Mouse (Mus musculus) cerebellum, adult (tissue): ENCODE measurements around the gene Rab28.

Experiments used
- ATAC-seq: cut with Nextera tagmentation; 2 replicates; pipeline ENCODE4 v1.9.2; 2017; ENCODE audit warnings: mild to moderate bottlenecking, moderate library complexity, mixed read lengths; ENCODE audit not compliant: insufficient number of reproducible peaks, low FRiP score, low TSS enrichment

The Rab28 gene

DNA sequence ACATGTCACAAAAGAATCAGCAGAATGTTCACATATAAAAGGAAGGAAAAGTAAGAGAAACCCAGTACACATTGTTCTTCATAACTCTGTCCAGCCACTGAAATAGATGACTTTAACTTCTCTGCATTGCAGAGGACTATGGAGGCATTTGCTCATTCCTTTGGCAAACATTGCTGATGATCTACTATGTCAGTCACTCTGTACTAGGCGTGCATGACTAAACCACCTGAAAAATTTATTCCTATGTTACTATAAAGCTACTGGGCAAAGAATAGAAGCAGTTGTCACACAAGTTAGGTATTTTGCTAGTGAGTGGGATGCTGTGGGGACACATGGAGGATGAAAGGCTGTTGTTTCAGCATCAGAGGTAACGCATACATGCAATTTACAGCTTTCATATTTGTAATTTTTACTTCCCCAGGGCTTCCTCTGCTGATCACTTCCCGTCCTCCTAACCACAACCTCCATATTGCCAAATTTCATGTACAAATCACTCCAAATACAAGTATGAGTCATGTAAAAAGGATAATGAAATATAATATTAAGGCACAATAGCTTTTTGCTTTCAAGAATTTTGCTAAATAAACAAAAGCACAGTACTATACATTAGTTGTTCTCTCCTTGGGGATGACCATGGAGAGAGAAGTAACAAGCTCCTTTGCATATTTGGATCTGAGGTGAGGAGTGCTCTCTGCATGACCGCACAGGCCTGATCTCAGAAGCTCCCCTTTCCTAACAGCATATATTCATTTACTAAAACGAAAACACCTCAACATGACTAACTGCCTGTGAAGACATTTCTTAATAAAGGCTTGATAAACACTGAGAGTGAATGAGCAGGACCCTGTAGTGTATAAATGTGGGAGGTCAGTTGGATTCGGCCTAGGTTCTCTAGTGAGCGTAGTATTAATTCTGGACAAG, 80.5 kb downstream of the Rab28 start:
- no peak for ATAC-seq

DNA sequence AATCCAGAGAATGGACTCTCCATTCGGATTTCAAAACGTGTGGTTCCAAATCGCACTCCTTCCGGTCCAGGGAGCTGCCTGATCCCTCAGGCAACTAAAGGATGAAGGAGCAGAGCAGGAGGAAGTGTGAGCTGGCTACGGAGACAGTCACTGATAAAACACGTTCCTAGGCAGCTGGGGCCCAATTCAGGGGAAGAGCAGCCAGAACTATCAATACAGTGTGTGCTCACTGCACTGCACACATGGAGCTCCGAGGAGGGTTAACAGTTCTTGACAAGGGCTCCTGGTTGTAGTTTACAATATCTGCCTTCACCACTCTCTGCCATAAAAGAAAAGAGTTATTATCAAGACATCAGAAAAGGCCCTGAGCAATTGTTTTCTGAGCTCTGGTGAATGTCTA, 82.4 kb downstream of the Rab28 start:
- no peak for ATAC-seq

DNA sequence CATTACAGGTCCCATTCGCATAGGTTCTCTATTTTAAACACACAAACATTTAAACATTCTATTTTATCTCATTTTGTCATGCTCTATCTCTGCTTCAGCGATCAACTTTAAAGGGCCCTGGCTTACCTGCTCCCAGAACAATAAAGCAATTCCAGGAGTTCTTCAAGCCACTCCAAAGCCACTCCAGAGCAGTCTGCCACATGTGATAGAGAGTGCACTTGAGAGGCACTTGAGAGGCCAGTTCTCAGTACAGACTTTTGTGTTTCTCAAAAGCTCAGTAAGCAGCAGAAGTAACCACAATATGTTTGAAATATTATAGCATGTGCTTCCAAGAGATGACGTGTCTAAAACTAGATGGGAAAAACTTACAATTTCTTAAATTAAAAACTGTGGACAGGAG, 86.2 kb downstream of the Rab28 start:
- ATAC-seq: no peak

DNA sequence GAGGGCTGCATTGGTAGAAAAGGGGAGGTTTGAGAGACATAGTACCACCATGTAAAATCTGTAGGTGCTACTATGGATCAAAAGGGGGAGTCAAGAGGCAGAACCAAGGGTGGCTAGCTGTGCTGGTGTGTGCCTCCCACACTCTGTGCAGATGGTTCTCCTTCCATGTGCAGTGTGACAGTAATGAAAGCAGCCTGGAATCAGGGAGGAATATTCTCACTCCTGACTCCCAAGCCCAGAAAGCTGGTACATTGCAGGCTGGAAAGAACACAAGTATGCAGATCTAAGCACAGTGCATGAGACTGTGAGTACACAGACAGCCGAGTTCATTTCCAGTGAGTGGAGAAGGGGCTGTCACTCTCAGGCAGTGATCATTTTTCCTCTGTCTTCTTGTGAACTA, 89.0 kb downstream of the Rab28 start:
- 0 out of 2 replicates have a peak, but pooled peaks have one; percentile 31 for ATAC-seq

- no peak for ATAC-seq
Observed at GRCm38 (mm10) chr5:41610447-41611030, 97.4 kb downstream of the Rab28 start.

DNA sequence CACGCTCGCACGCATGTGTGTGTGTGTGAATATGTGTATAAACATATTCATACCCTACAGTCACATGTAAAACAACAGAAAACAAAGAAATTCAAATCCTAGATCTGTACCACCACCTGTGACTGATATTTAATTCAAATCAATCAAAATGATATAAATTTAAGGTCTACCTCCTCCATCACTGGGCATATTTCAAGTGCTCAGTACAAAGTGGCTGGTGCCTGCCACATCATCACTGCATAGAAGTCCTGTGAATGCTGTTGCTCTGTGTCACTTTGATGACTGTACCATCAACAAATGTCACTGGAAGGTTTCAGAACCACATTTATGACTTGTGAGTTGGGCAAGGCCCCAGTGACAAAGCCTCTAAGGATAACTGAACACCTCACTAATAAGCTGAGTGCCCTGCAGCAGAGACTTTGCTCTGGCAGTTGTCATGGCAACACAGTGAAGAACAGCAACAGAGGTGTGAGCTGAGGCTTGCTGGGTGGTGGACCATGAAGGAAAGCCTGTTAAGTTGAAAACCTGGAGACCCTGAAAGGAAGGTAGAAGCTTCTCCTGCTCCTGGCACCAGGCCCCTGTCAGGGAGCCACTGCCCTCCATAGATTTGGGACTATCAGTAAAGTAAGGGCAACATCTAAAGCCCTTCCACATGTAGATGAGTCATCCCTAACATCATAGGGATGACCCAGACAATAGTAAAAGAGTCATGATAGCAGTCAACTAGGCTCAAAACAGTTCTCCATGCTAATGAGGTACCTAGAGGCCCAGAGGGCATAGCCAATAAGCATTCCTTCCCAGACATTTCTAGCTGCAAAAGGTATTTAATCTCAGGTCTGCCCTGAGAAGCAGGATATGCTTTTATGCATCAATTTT, 111.5 kb downstream of the Rab28 start:
- ATAC-seq: no peak

GRCm38 (mm10) chr5:41595199-41595598, 112.8 kb downstream of the Rab28 start:
- peak; percentile 36 for ATAC-seq

GRCm38 (mm10) chr5:41578051-41578450, 129.9 kb downstream of the Rab28 start:
- no peak for ATAC-seq
